8 mouse cellular contexts compared by ENCODE assay signal in the genomic region with DNA sequence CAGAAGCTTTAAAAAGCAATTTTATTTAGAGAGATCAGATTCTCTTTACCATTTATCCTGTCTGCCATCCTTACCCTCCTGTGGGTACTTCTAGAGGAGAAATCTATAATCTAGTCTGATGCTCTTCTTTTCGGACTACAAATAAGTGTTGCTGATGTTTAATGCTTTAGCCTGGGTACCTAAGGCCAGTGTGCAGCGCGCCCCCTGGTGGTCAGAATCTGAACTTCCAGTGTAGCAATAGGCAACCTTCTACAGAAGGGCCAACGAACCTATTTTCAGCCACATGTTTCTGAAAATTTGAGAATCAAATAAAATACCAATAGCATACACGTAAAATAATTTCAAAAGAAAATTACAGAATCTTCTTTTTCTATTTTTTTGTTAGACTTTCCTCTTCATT. TPM values are rescaled to one million over a fixed set of nuclear protein-coding genes. Genes with fewer than 3 reads are reported as not detected.
DNase-seq lines count a peak whose midpoint lies in the region; ATAC-seq and TF ChIP-seq lines count a peak whose summit lies in the region.

No protein-coding gene starts in this region.

- no peak overlapping the region for H3K4me2 ChIP-seq in heart, embryonic 11.5 days

- 0 out of 2 replicates have a peak, but pooled peaks have one; percentile 21 for TF ChIP-seq EP300 in heart, adult 2 months (IDR thresholded peaks at IDR 0.05; ENCODE audit: insufficient read depth, low read depth, low read length)

- 24% methylated on average over 5 of the region's 5 CpGs for WGBS in heart, adult 2 months
- 28% methylated on average over 5 of the region's 5 CpGs for WGBS in heart, embryonic 11.5 days (ENCODE audit: insufficient replicate concordance)
- 25% methylated on average over 5 of the region's 5 CpGs for WGBS in thymus, adult 2 months

- ATAC-seq in heart, embryonic 11.5 days (replicated peaks; ENCODE audit: insufficient number of reproducible peaks, low FRiP score, low TSS enrichment) = no peak
- peak; percentile 69 to 78; a peak in 1 of 4 replicates for ATAC-seq in hematopoietic stem cell, adult 5-6 weeks (replicated peaks in 1 of 2; ENCODE audit: insufficient read depth in 1 of 2, low FRiP score in 2 of 2, low TSS enrichment in 1 of 2, low read depth in 1 of 2, poor library complexity in 2 of 2, severe bottlenecking in 2 of 2)

- H3K27me3 ChIP-seq in heart, adult 2 months (ENCODE audit: control insufficient read depth, insufficient read depth, low read length) = no peaks in the 10 kb centered on the region
- H3K27me3 ChIP-seq in heart, embryonic 11.5 days (ENCODE audit: control insufficient read depth, insufficient read depth, low read length) = no peaks in the 10 kb centered on the region
- H3K27me3 ChIP-seq in thymus, adult 2 months (ENCODE audit: control insufficient read depth, insufficient read depth, low read length) = no peaks in the 10 kb centered on the region

- intact Hi-C loops in heart, adult 2 months (cut with DNase I) = loop anchor here (2.0 to 5.0 kb wide), 2 partner anchors 280 to 396 kb away; no protein-coding TSS in a partner anchor
- intact Hi-C loops in left cerebral cortex, postnatal 14 days (cut with DNase I) = loop anchor here (5.0 to 10.0 kb wide), 3 partner anchors 168 to 356 kb away; no protein-coding TSS in a partner anchor

- no peak overlapping the region for H3K27ac ChIP-seq in heart, adult 2 months
- no peak overlapping the region for H3K27ac ChIP-seq in heart, embryonic 11.5 days (ENCODE audit: low read depth, low read length)
- no peak overlapping the region for H3K27ac ChIP-seq in thymus, adult 2 months (ENCODE audit: control insufficient read depth, insufficient read depth, low read length)

- DNase-seq in heart, adult 2 months = peak; percentile 55 to 80
- DNase-seq in R1 (ENCODE audit: low read depth, low spot score) = peak; percentile 60
- DNase-seq in embryo, embryonic 10 days (ENCODE audit: low spot score) = peak; percentile 85
- peak; percentile 56 to 85 for DNase-seq in left cerebral cortex, postnatal 14 days (ENCODE audit: low spot score in 2 of 2)
- DNase-seq in natural killer cell, adult 2 months (ENCODE audit: low spot score in 2 of 2) = peak; percentile 6 to 31
- peak; percentile 38 for DNase-seq in thymus, adult 2 months

- no peaks in the 10 kb centered on the region for H3K79me2 ChIP-seq in heart, adult 2 months (replicated peaks; ENCODE audit: control insufficient read depth, insufficient read depth, low read length)

- no peak; the same call in 1 of the 2 replicates for TF ChIP-seq CTCF in heart, adult 2 months (IDR thresholded peaks at IDR 0.05)
- TF ChIP-seq CTCF in thymus, adult 2 months (IDR thresholded peaks at IDR 0.05; ENCODE audit: borderline replicate concordance, control insufficient read depth, extremely low read depth, insufficient read depth, low read length, poor library complexity) = no peak

- H3K9ac ChIP-seq in heart, adult 2 months (ENCODE audit: low read depth, low read length) = no peak overlapping the region
- H3K9ac ChIP-seq in heart, embryonic 11.5 days (ENCODE audit: low read depth, low read length) = no peak overlapping the region

- H3K4me3 ChIP-seq in heart, adult 2 months = no peak overlapping the region
- no peak overlapping the region for H3K4me3 ChIP-seq in heart, embryonic 11.5 days (ENCODE audit: low read depth, low read length)
- H3K4me3 ChIP-seq in thymus, adult 2 months (ENCODE audit: control insufficient read depth, insufficient read depth, low read length) = no peak overlapping the region

- no peaks in the 10 kb centered on the region for H3K9me3 ChIP-seq in heart, embryonic 11.5 days (replicated peaks; ENCODE audit: control insufficient read depth, low read length)

- no peak for TF ChIP-seq POLR2A in heart, adult 2 months (IDR thresholded peaks at IDR 0.05; ENCODE audit: insufficient read depth, low read depth, low read length)
- TF ChIP-seq POLR2A in thymus, adult 2 months (IDR thresholded peaks at IDR 0.05; ENCODE audit: control insufficient read depth, extremely low read depth, insufficient read depth, low read length, poor library complexity) = no peak

- no peaks in the 10 kb centered on the region for H3K36me3 ChIP-seq in heart, adult 2 months (ENCODE audit: control insufficient read depth, insufficient read depth, low read length)
- no peaks in the 10 kb centered on the region; the same call in 1 of the 2 replicates for H3K36me3 ChIP-seq in heart, embryonic 11.5 days (ENCODE audit: control insufficient read depth, insufficient read depth, low read length)
- no peaks in the 10 kb centered on the region for H3K36me3 ChIP-seq in thymus, adult 2 months (ENCODE audit: control insufficient read depth, insufficient read depth, low read length)

- no peaks in the 10 kb centered on the region for H3K4me1 ChIP-seq in heart, adult 2 months (ENCODE audit: control insufficient read depth, insufficient read depth, low read length)
- H3K4me1 ChIP-seq in heart, embryonic 11.5 days (ENCODE audit: control insufficient read depth, insufficient read depth, low read length) = no peaks in the 10 kb centered on the region
- no peaks in the 10 kb centered on the region for H3K4me1 ChIP-seq in thymus, adult 2 months (replicated peaks; ENCODE audit: control insufficient read depth, insufficient read depth, low read length)

RNA-seq across cellular contexts. Expression of a gene that starts 13.0 kb away (rescaled TPM):
- 100 to 1,000 TPM; 104 to 144 TPM for total RNA-seq in heart, adult 2 months (2021)
- 120 and 127 TPM in 2 replicates for polyA plus RNA-seq in heart, adult 2 months (2012; rRNA removed)
- polyA plus RNA-seq in heart, embryonic 11.5 days (2014; fragmentation: Nextera tagmentation; extraction: Ambion mirVana) = 76.1 and 76.6 TPM in 2 replicates
- 32.8 and 85.5 TPM in 2 replicates for total RNA-seq in hematopoietic stem cell, adult 5-6 weeks (2017)
- 1 to 10 TPM; 8.2 to 8.6 TPM for total RNA-seq in left cerebral cortex, postnatal 14 days (2021)
- polyA plus RNA-seq in thymus, adult 2 months (2012; rRNA removed) = 95.0 and 98.1 TPM in 2 replicates

Comparison
In these comparisons a context has a peak if more than half of its experiments do, and no peak if none do; other contexts are left out.
1. DNase-seq: peak in every context shown above with its lines; median percentile 85 in embryo, embryonic 10 days; 70 in left cerebral cortex, postnatal 14 days; 68 in heart, adult 2 months; 60 in R1; 38 in thymus, adult 2 months; 18 in natural killer cell, adult 2 months.